Mouse (Mus musculus) left cerebral cortex, postnatal 14 days (tissue): ENCODE data around the gene Olfr982. TPM values are rescaled to one million over a fixed set of nuclear protein-coding genes. Genes with fewer than 3 reads are reported as not detected.

Experiments used
- DNase-seq, 2 experiments: peaks; one replicate each; pipeline ENCODE4 v3.0.0; 2021 to 2022; ENCODE audit warnings: low spot score in 2 of 2, mixed read lengths in 1 of 2
- intact Hi-C: fragments of 180-260 bp; cut with DNase I; formaldehyde crosslinking; loops from one replicate; pipeline ENCODE4 v1.15.1; 2025
- long read RNA-seq, 2 experiments: library from polyadenylated mRNA; stranded (forward); transcript quantifications; one replicate each; pipeline ENCODE4 v2.0.0; 2021
- total RNA-seq, 2 experiments: library from RNA; stranded (reverse); gene quantifications; 2 replicates each; pipeline ENCODE4 v1.2.3; 2021

Gene Olfr982
- not detected for total RNA-seq
- long read RNA-seq, experiment 1 = 0 reads
- long read RNA-seq, experiment 2 = 0 reads

GRCm38 (mm10) chr9:40073529-40073928, at the start of gene Olfr982:
TSS of gene Olfr982 (plus strand) at chr9:40073829.
- no peak for DNase-seq
- intact Hi-C loops = no loop called here

DNA sequence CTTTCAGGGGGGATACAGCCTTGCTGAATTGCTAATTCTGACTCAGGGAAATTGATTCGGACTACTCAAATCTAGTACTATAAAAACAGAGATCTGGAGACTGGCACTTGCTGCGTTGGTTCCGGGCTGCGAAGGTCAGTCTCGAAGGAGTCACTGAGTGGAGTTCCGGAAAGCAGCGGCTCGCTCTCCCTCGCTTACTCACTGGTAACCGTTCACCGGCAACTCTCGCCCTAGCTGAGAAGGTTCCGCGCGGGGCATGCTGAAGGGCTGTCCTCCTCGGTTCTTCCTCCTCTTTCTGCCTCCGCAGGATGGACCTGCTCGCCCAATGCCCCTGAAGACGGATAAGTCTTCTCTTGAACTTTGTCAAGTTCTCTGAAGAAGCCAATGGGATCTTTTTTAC, 23.5 kb upstream of the Olfr982 start:
- intact Hi-C loops = no loop called here
- DNase-seq = no peak

DNA sequence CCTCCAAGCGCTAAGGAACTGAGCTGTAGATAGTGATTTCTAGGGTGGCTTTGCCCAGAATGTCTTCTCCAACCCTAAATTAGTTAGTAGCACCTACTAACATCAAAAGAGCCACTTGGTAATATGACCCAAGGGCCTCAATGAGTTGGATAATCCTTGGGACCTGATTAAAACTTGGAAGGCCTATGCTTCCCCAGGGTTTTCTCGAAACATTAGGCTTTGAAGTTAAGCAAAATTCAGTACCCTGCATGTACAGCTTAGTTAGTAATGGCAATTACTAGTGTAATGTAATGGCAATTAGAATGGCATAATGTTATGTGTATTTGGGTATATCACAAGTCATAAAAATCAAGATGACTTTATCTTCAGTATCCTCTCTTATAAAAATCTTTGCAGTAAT, 19.9 kb downstream of the Olfr982 start, which contains the start of gene Olfr983:
Gene Olfr983, minus strand, starts transcription at position 101 of the 400 bp plus-strand sequence.
- intact Hi-C loops = no loop called here
- DNase-seq = no peak

- no peak for DNase-seq
- intact Hi-C loops = no loop called here
Observed at GRCm38 (mm10) chr9:40094769-40095168, 21.1 kb downstream of the Olfr982 start.

DNA sequence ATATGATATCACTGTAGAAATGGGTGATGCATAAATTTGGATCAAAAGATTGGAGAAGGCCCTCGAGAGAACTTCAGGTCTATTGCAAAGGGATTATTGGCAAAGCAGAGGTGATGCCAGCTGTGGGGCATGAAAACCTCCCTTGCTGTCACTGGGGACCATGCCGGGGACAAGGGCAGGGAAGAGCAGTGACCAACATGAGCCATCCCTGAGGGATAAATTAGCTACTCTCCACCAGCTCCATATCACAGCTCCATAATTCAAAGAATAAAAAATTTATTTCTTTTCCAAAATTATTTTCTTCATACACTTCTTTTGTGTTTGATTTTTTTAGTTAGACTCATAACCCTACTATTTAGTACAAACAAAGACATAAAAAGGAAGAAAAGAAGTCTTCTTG, 40.5 kb downstream of the Olfr982 start, which contains the start of gene Olfr984:
Gene Olfr984, minus strand, starts transcription at position 101 of the 400 bp plus-strand sequence.
- intact Hi-C loops = no loop called here
- no peak for DNase-seq

DNA sequence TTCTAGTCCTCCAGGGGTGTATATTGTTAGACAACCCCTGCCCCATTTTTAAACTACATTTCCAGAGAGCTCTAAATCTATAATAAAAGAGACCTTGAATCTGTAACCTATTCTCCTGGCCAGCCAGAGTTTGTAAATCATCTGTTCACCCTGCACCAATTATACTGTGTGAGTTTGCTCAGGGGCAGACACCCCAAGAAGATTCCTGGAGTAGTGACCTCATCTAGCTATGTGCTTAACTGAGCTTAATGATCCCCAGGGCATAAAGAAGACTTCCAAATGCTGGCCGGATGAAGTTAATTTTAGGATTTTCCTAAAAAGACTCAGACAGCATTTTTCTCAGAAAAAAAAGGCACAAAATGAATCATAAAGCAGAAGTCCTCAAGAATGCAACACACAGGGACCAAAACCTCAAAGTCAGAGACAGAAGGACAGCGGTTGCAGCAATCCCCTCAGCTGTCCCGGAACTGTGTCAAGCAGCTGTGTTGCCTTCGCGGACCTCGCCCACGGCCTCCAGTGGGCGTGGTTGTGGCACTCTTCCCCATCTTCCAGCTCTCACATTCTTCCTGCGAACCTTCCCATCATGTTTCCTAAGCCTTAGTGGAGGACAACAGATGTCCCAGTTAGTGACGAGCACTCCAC, 43.1 kb downstream of the Olfr982 start:
- intact Hi-C loops = no loop called here
- peak; percentile 34 to 44 for DNase-seq

DNA sequence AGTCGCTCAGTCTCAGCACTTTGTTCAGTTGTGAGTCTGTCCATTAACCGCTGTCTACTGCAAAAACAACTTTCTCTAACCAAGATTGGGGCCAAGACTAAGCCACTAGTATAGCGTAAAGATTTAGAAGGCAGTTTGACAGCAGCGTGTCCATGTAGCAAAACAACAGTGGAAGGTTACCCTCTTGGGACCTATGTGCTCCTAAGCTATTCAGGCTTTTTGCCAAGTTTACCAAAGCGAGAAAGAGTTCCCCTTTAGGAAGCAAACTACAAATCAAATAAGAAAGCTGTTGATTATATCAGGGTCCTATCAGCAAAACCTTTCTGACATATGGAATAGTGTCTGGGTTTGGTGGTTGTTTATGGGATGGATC, 43.6 kb downstream of the Olfr982 start:
- intact Hi-C loops = no loop called here
- no peak for DNase-seq

Other genes with a start within 250 kb of the Olfr982 start
- gene Olfr971, start 237.0 kb upstream of the Olfr982 start, total RNA-seq = not detected
- gene Olfr972, start 207.4 kb upstream of the Olfr982 start, total RNA-seq = not detected
- not detected for gene Olfr229, start 166.5 kb upstream of the Olfr982 start, total RNA-seq
- not detected for gene Olfr974, start 136.3 kb upstream of the Olfr982 start, total RNA-seq
- gene Olfr975, start 121.8 kb upstream of the Olfr982 start, total RNA-seq = not detected
- not detected for gene Olfr976, start 112.7 kb upstream of the Olfr982 start, total RNA-seq
- gene Olfr978, start 81.7 kb upstream of the Olfr982 start, total RNA-seq = not detected
- not detected for gene Olfr979, start 70.4 kb upstream of the Olfr982 start, total RNA-seq
- gene Olfr980, start 64.2 kb upstream of the Olfr982 start, total RNA-seq = not detected
- not detected for gene Olfr981, start 52.4 kb upstream of the Olfr982 start, total RNA-seq
- gene Olfr983, start 19.8 kb downstream of the Olfr982 start, total RNA-seq = not detected
- under 1 TPM in 1 of 2 experiments, not detected in 1; 0.07 TPM for gene Olfr984, start 40.4 kb downstream of the Olfr982 start, total RNA-seq
- not detected for gene Olfr985, start 56.4 kb downstream of the Olfr982 start, total RNA-seq
- gene Tmem225, start 74.3 kb downstream of the Olfr982 start, total RNA-seq = not detected
- under 1 TPM in 1 of 2 experiments, not detected in 1; 0.13 TPM for gene Olfr986, start 107.1 kb downstream of the Olfr982 start, total RNA-seq
- 1 to 10 TPM; 2.3 to 2.5 TPM for gene Zfp202, start 118.5 kb downstream of the Olfr982 start, total RNA-seq
- 100 to 1,000 TPM; 112 to 124 TPM for gene Scn3b, start 195.4 kb downstream of the Olfr982 start, total RNA-seq